In the genomic region with DNA sequence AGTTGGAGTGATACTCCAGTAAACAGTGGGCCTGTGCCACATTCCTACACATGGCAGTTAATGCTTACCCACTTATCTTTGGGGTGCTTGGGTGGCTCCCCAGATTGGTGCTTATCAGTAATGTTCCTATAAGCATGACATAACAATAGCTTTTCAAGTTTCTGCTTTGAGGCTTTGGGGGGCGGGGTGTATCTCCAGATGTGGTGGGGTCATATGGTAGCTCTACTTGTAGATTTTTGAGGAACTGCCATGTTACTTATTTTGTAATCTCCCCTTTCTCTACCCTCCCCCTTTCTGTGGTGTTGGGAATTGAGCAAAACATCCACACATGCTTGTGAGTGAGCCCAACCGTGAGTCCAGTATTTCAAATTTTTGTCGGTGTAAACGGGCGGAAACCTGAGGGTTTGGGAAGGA, we compare ENCODE assay signal across 16 mouse cellular contexts. TPM values are rescaled to one million over a fixed set of nuclear protein-coding genes. Genes with fewer than 3 reads are reported as not detected.
DNase-seq lines count a peak whose midpoint lies in the region; ATAC-seq and TF ChIP-seq lines count a peak whose summit lies in the region.
"Had no signal": no experiment of that assay in that cellular context is flagged by ENCODE, and none has a peak within 500 bp of the region (broad histone marks: within the 10 kb centered on the region; RNA-seq: fewer than 3 reads in every experiment).

No protein-coding gene starts in this region.

- TF ChIP-seq CTCF in lung, embryonic 14.5 days (IDR thresholded peaks at IDR 0.05; ENCODE audit: low read depth) = no peak

- WGBS in lung, embryonic 14.5 days = 61% methylated on average over 5 of the region's 5 CpGs
- 91% methylated on average over 5 of the region's 5 CpGs for WGBS in forebrain, embryonic 13.5 days

- no peaks in the 10 kb centered on the region for H3K27me3 ChIP-seq in lung, embryonic 14.5 days (ENCODE audit: insufficient read depth, low read length)
- H3K27me3 ChIP-seq in forebrain, embryonic 13.5 days = no peaks in the 10 kb centered on the region

- H3K4me2 ChIP-seq in lung, embryonic 14.5 days = no peak overlapping the region
- H3K4me2 ChIP-seq in forebrain, embryonic 13.5 days = no peak overlapping the region

- H3K9ac ChIP-seq in lung, embryonic 14.5 days = no peak overlapping the region
- H3K9ac ChIP-seq in forebrain, embryonic 13.5 days = no peak overlapping the region

- 0 out of 2 replicates have a peak, but pooled peaks cover 7% of the 10 kb centered on the region for H3K36me3 ChIP-seq in lung, embryonic 14.5 days (ENCODE audit: insufficient read depth)
- H3K36me3 ChIP-seq in forebrain, embryonic 13.5 days (ENCODE audit: poor library complexity, severe bottlenecking) = no peaks in the 10 kb centered on the region

- H3K4me1 ChIP-seq in lung, embryonic 14.5 days (ENCODE audit: insufficient read depth) = peaks cover 25% of the 10 kb centered on the region
- H3K4me1 ChIP-seq in forebrain, embryonic 13.5 days = peaks cover 22% of the 10 kb centered on the region

- H3K4me3 ChIP-seq in lung, embryonic 14.5 days (ENCODE audit: low read depth, low read length) = no peak overlapping the region
- no peak overlapping the region for H3K4me3 ChIP-seq in forebrain, embryonic 13.5 days
- H3K4me3 ChIP-seq: midbrain, embryonic 10.5 days had no signal

- H3K9me3 ChIP-seq in lung, embryonic 14.5 days (ENCODE audit: low read depth, low read length) = no peaks in the 10 kb centered on the region
- H3K9me3 ChIP-seq in forebrain, embryonic 13.5 days (replicated peaks) = no peaks in the 10 kb centered on the region
- H3K9me3 ChIP-seq: midbrain, embryonic 10.5 days had no signal

- no peak for DNase-seq in lung, embryonic 14.5 days
- DNase-seq in lung, postnatal 10 days = no peak
- DNase-seq in adipocyte (ENCODE audit: low spot score) = peak; percentile 29
- DNase-seq in liver = peak; percentile 73
- DNase-seq in layer of hippocampus, adult 11-12 months (ENCODE audit: low spot score) = no peak
- DNase-seq in MN1 (ENCODE audit: low spot score) = no peak
- DNase-seq: B cell, adult 2 months; cerebellum, adult 11 months; embryo, embryonic 11 days; heart, postnatal 4 days; kidney, postnatal 25 days; retina, postnatal 1 day; thymus, adult 2 months had no signal

- no peak overlapping the region for H3K27ac ChIP-seq in lung, embryonic 14.5 days (ENCODE audit: low read depth)
- H3K27ac ChIP-seq in forebrain, embryonic 13.5 days = no peak overlapping the region
- H3K27ac ChIP-seq: midbrain, embryonic 10.5 days had no signal

- ATAC-seq in lung, embryonic 14.5 days (ENCODE audit: insufficient read depth) = 0 out of 2 replicates have a peak, but pooled peaks have one; percentile 16
- peak; percentile 87 for ATAC-seq in megakaryocyte progenitor cell, adult 5-6 weeks (replicated peaks; ENCODE audit: poor library complexity)
- no peak for ATAC-seq in forebrain, embryonic 13.5 days

RNA-seq across cellular contexts. Expression of gene Igf1r, which starts 32.4 kb away (rescaled TPM):
- 19.6 and 19.7 TPM in 2 replicates for polyA plus RNA-seq in lung, embryonic 14.5 days (2014; fragmentation: Nextera tagmentation; extraction: Ambion mirVana)
- 46.1 and 50.3 TPM in 2 replicates for total RNA-seq in megakaryocyte progenitor cell, adult 5-6 weeks (2015)
- total RNA-seq in megakaryocyte progenitor cell, adult 5-6 weeks (2017) = 22.4 and 25.0 TPM in 2 replicates
- polyA plus RNA-seq in forebrain, embryonic 13.5 days (2015; fragmentation: Nextera tagmentation; extraction: Ambion mirVana) = 24.8 and 25.2 TPM in 2 replicates

Comparison
In these comparisons a context has a peak if more than half of its experiments do, and no peak if none do; other contexts are left out.
1. DNase-seq: peak in adipocyte (single experiment) and liver (single experiment); none in lung, embryonic 14.5 days (single experiment), lung, postnatal 10 days (single experiment), layer of hippocampus, adult 11-12 months (single experiment) and MN1 (single experiment).